Mouse (Mus musculus) hindbrain, embryonic 16.5 days (tissue): ENCODE data around the gene Ebf1. TPM values are rescaled to one million over a fixed set of nuclear protein-coding genes. Genes with fewer than 3 reads are reported as not detected.

Experiments
- ATAC-seq: fragments of 200-750 bp; cut with Nextera tagmentation; 2 replicates; pipeline ENCODE4 v1.8.0; 2017; ENCODE audit warnings: moderate TSS enrichment, moderate library complexity
- H3K27ac ChIP-seq: fragments of 300-500 bp; sonication (generic); 2 replicates; pipeline ENCODE4 v1.5.1; 2014; ENCODE audit warnings: low read depth, mild to moderate bottlenecking, control low read depth, low read length, moderate library complexity
- H3K27me3 ChIP-seq: fragments of 300-500 bp; sonication (generic); replicated peaks from 2 replicates; pipeline ENCODE4 v1.6.1; 2014; ENCODE audit warnings: low read length; ENCODE audit not compliant: control insufficient read depth, insufficient read depth
- H3K36me3 ChIP-seq: fragments of 300-500 bp; sonication (generic); 2 replicates; pipeline ENCODE4 v1.6.1; 2014; ENCODE audit warnings: mild to moderate bottlenecking, low read length, moderate library complexity, mixed read lengths; ENCODE audit not compliant: control insufficient read depth, insufficient read depth
- H3K4me1 ChIP-seq: fragments of 300-500 bp; sonication (generic); 2 replicates; pipeline ENCODE4 v1.6.1; 2014; ENCODE audit warnings: low read depth, low read length; ENCODE audit not compliant: control insufficient read depth, insufficient read depth
- H3K4me2 ChIP-seq: fragments of 300-500 bp; sonication (generic); 2 replicates; pipeline ENCODE4 v1.6.1; 2014; ENCODE audit warnings: mild to moderate bottlenecking, low read length, control low read depth, moderate library complexity
- H3K4me3 ChIP-seq: fragments of 300-500 bp; sonication (generic); 2 replicates; pipeline ENCODE4 v1.5.1; 2014; ENCODE audit warnings: mild to moderate bottlenecking, low read length, control low read depth, moderate library complexity
- H3K9ac ChIP-seq: fragments of 300-500 bp; sonication (generic); 2 replicates; pipeline ENCODE4 v1.6.1; 2014; ENCODE audit warnings: low read depth, mild to moderate bottlenecking, control low read depth, low read length, moderate library complexity
- H3K9me3 ChIP-seq: fragments of 300-500 bp; sonication (generic); 2 replicates; pipeline ENCODE4 v1.6.1; 2014; ENCODE audit warnings: mild to moderate bottlenecking, low read length, moderate library complexity; ENCODE audit not compliant: control insufficient read depth
- WGBS: fragments of 180-500 bp; shearing (Covaris S2); extraction: QIAGEN DNeasy Blood & Tissue Kit; methylation state at CpG from one replicate; pipeline ENCODE4 v1.1.7; 2014; 5-methylcytosine and 5-hydroxymethylcytosine counted together
- polyA plus RNA-seq: library from polyadenylated mRNA; unstranded; fragments of >200 nt; fragmentation: Nextera tagmentation; extraction: Ambion mirVana; gene quantifications from 2 replicates; pipeline ENCODE4 v1.2.1, GENCODE M21; 2015

Gene Ebf1
- polyA plus RNA-seq, 1 experiment from 2014 or later: 111 TPM

- Histone ChIP-seq H3K9me3 (no peaks in the 10 kb centered on the region), H3K36me3 (no peaks in the 10 kb centered on the region), H3K4me3 (no peak overlapping the region), H3K27me3 (no peaks in the 10 kb centered on the region), H3K27ac (no peak overlapping the region), H3K9ac (no peak overlapping the region), H3K4me1 (no peaks in the 10 kb centered on the region), H3K4me2 (no peak overlapping the region)
- 55% methylated on average over 2 of the region's 2 CpGs for WGBS
- ATAC-seq: no peak
Observed at GRCm38 (mm10) chr11:44733276-44733675, 116.2 kb downstream of the Ebf1 start.

DNA sequence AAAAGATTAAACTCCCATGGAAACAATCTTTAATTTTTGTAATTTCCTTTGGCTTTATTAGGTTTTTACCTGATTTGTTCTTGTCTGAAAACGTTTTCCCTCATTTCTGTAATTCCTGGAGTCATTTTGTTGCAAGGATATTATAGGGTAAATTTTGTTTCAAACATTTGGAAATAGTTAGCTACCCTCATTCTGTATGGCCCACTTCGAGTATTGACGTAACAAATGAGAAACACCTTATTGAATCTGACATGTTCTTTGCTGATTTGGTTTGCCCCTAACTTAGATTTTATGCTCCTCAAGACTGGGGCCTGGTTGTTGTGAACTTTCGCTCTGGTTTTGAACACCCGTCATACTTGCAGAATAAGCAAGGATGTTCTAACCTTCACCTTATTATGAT is 120.9 kb downstream of the Ebf1 start:
- Histone ChIP-seq H3K27me3 (no peaks in the 10 kb centered on the region), H3K4me1 (peaks cover 16% of the 10 kb centered on the region), H3K27ac (no peak overlapping the region), H3K36me3 (no peaks in the 10 kb centered on the region), H3K9ac (no peak overlapping the region), H3K4me2 (no peak overlapping the region), H3K9me3 (no peaks in the 10 kb centered on the region), H3K4me3 (no peak overlapping the region)
- 87% methylated on average over 5 of the region's 5 CpGs for WGBS
- ATAC-seq: no peak

GRCm38 (mm10) chr11:44738820-44739219 is 121.7 kb downstream of the Ebf1 start:
- peak; percentile 78 for ATAC-seq

DNA sequence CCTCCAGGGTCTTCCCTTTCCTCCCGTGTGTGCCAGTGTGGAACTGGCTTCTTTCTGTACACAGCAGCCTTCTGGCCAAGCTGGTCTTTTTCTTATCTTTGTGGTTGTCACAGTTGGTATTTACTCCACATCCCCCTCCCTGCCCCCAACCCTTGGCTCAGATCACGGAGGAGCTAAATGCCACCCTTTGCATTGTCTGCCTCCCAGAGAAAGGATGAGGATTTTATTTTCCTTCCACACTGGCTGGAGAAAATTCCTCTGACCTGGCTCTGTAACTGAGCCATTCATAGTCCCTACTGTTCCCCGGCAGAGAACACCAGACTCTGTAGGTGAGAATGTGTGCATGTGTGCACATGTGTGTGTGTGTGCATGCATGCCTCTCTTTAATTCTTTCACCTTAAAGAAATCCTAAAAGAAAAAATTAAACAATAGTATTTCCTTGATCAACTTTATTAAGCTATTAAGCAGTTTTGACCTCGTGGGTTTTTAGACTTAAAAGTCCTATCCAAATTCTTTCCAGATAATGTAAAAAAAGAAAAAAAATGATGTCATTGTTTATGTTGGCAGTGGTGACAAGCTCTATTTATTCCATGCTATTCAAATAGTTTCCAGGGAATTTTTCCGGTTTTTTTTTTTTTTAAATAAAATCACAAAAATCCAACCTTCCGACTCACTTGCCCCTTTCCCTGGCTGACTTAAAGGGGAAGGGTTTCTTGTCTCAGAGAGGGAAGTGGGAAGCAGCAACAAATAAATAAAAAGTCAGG is 123.3 kb downstream of the Ebf1 start:
- WGBS: 14% methylated on average over 6 of the region's 6 CpGs
- peak overlapping the region; percentile 23; the same call in 1 of the 2 replicates for H3K4me3 ChIP-seq
- 0 out of 2 replicates have a peak overlapping the region, but pooled peaks have one; percentile 44 for H3K27ac ChIP-seq
- H3K36me3 ChIP-seq: no peaks in the 10 kb centered on the region
- H3K4me2 ChIP-seq: peak overlapping the region; percentile 39
- peaks cover 16% of the 10 kb centered on the region for H3K4me1 ChIP-seq
- no peaks in the 10 kb centered on the region for H3K27me3 ChIP-seq
- no peaks in the 10 kb centered on the region for H3K9me3 ChIP-seq
- peak overlapping the region; percentile 27; the same call in 1 of the 2 replicates for H3K9ac ChIP-seq
- peak; percentile 46; the same call in 1 of the 2 replicates for ATAC-seq

More at GRCm38 (mm10) chr11:44738820-44739219, 121.7 kb downstream of the Ebf1 start:
- H3K27ac ChIP-seq: no peak overlapping the region
- no peaks in the 10 kb centered on the region for H3K9me3 ChIP-seq
- H3K4me3 ChIP-seq: no peak overlapping the region
- H3K4me2 ChIP-seq: peak overlapping the region; percentile 25; the same call in 1 of the 2 replicates
- H3K9ac ChIP-seq: no peak overlapping the region
- H3K4me1 ChIP-seq: peaks cover 16% of the 10 kb centered on the region
- WGBS: 29% methylated on average over 10 of the region's 10 CpGs
- H3K36me3 ChIP-seq: no peaks in the 10 kb centered on the region
- H3K27me3 ChIP-seq: no peaks in the 10 kb centered on the region

DNA sequence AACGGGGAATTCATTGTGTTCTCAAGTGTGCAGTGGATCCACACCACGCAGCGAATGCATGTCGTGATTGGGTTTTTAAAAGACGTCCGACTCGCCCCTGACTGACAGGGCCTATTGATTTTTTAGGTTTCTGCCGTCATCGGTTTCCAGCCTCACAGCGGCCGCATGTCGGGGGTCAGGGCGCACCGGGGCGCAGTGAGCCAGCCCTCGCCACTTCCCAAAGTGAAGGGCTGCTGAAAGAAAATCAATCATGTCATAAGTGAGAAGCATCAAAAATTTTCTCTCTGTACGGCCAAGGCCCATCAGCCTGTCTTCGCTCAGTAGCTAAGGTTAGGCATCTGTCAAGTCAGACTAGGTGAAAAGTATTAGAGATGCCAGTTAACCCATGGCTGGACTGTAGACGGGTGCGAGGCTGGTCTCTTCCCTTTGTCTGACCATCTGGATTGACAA is 124.0 kb downstream of the Ebf1 start:
- peak overlapping the region; percentile 42; the same call in 1 of the 2 replicates for H3K27ac ChIP-seq
- H3K4me2 ChIP-seq: peak overlapping the region; percentile 39
- ATAC-seq: peak; percentile 71; the same call in 1 of the 2 replicates
- H3K4me1 ChIP-seq: peaks cover 16% of the 10 kb centered on the region
- H3K4me3 ChIP-seq: peak overlapping the region; percentile 23
- 13% methylated on average over 20 of the region's 20 CpGs for WGBS
- H3K36me3 ChIP-seq: no peaks in the 10 kb centered on the region
- no peaks in the 10 kb centered on the region for H3K9me3 ChIP-seq
- H3K9ac ChIP-seq: no peak overlapping the region; the same call in 1 of the 2 replicates
- no peaks in the 10 kb centered on the region for H3K27me3 ChIP-seq

- H3K4me3 ChIP-seq: no peak overlapping the region
- H3K9ac ChIP-seq: no peak overlapping the region
- no peaks in the 10 kb centered on the region for H3K27me3 ChIP-seq
- H3K4me1 ChIP-seq: peaks cover 14% of the 10 kb centered on the region
- no peak overlapping the region for H3K4me2 ChIP-seq
- WGBS: 58% methylated on average over 7 of the region's 7 CpGs
- H3K27ac ChIP-seq: no peak overlapping the region
- H3K36me3 ChIP-seq: no peaks in the 10 kb centered on the region
- no peak for ATAC-seq
- no peaks in the 10 kb centered on the region for H3K9me3 ChIP-seq
Observed at GRCm38 (mm10) chr11:44744446-44744845, 127.3 kb downstream of the Ebf1 start.

DNA sequence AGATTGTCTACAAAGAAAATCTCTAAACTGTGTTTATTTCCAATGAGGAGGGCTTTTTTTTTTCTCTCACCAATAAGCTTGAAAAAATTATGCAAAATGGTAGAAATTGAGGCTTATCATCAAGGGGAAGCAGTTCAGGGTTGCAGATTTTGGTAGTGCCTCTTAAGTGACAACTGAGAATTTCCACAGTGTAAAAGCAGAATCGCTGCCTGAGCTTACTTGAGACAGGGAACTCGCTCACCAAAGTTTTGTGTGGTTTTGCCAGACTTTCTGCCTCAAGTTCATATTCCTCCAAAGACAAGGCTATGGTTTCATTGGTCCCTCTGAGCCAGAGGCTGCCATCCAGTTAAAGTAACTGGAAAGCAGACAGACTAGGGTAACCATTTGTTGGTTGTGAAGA is 128.8 kb downstream of the Ebf1 start:
- no peak overlapping the region for H3K4me3 ChIP-seq

GRCm38 (mm10) chr11:44746731-44747130 is 129.6 kb downstream of the Ebf1 start:
- no peak overlapping the region for H3K4me2 ChIP-seq
- H3K27ac ChIP-seq: no peak overlapping the region
- no peaks in the 10 kb centered on the region for H3K9me3 ChIP-seq
- no peak for ATAC-seq
- no peaks in the 10 kb centered on the region for H3K36me3 ChIP-seq
- no peaks in the 10 kb centered on the region for H3K27me3 ChIP-seq
- H3K4me1 ChIP-seq: peaks cover 4% of the 10 kb centered on the region; the same call in 1 of the 2 replicates
- 15% methylated on average over 3 of the region's 3 CpGs for WGBS
- no peak overlapping the region for H3K9ac ChIP-seq
- no peak overlapping the region for H3K4me3 ChIP-seq

More for the DNA sequence above, 128.8 kb downstream of the Ebf1 start:
- no peaks in the 10 kb centered on the region for H3K27me3 ChIP-seq
- H3K4me2 ChIP-seq: no peak overlapping the region
- no peak for ATAC-seq
- no peak overlapping the region for H3K27ac ChIP-seq
- no peaks in the 10 kb centered on the region for H3K9me3 ChIP-seq
- H3K36me3 ChIP-seq: no peaks in the 10 kb centered on the region
- 88% methylated on average over 2 of the region's 2 CpGs for WGBS
- peaks cover 8% of the 10 kb centered on the region for H3K4me1 ChIP-seq
- no peak overlapping the region for H3K9ac ChIP-seq

GRCm38 (mm10) chr11:44749309-44749708 is 132.2 kb downstream of the Ebf1 start:
- WGBS: 63% methylated on average over 3 of the region's 3 CpGs
- Histone ChIP-seq H3K27ac (no peak overlapping the region), H3K9me3 (no peaks in the 10 kb centered on the region), H3K27me3 (no peaks in the 10 kb centered on the region), H3K4me2 (no peak overlapping the region), H3K4me1 (peaks cover 4% of the 10 kb centered on the region; the same call in 1 of the 2 replicates), H3K36me3 (no peaks in the 10 kb centered on the region), H3K4me3 (no peak overlapping the region), H3K9ac (no peak overlapping the region)
- ATAC-seq: 0 out of 2 replicates have a peak, but pooled peaks have one; percentile 40
